Mouse (Mus musculus): Measurements from ENCODE around the gene Il22ra2.
A peak's percentile ranks its signal among the peaks of the same experiment; 100 is the strongest.

Il22ra2 gene

GRCm38 (mm10) chr10:19621408-19622048 lies at the start of gene Il22ra2:
TSS of gene Il22ra2 (plus strand) at chr10:19621998.
- no peak for DNase-seq (ENCODE audit: inconsistent ontology term)

- no peak for DNase-seq (ENCODE audit: inconsistent ontology term)
Measured at GRCm38 (mm10) chr10:19577571-19577970, 44.2 kb upstream of the Il22ra2 start.

- no peak for DNase-seq (ENCODE audit: inconsistent ontology term)
Measured at GRCm38 (mm10) chr10:19578001-19578400, 43.8 kb upstream of the Il22ra2 start.

GRCm38 (mm10) chr10:19578409-19578986 lies 43.3 kb upstream of the Il22ra2 start:
- no peak for DNase-seq (ENCODE audit: inconsistent ontology term)

GRCm38 (mm10) chr10:19580660-19581059 lies 41.1 kb upstream of the Il22ra2 start:
- DNase-seq (ENCODE audit: inconsistent ontology term) = no peak

- DNase-seq (ENCODE audit: inconsistent ontology term) = no peak
Measured at GRCm38 (mm10) chr10:19581844-19582582, 39.8 kb upstream of the Il22ra2 start.

GRCm38 (mm10) chr10:19582806-19583430 lies 38.9 kb upstream of the Il22ra2 start:
- no peak for DNase-seq (ENCODE audit: inconsistent ontology term)

- no peak for DNase-seq (ENCODE audit: inconsistent ontology term)
Measured at GRCm38 (mm10) chr10:19584064-19584463, 37.7 kb upstream of the Il22ra2 start.

GRCm38 (mm10) chr10:19584846-19585245 lies 37.0 kb upstream of the Il22ra2 start:
- DNase-seq (ENCODE audit: inconsistent ontology term) = no peak

- DNase-seq (ENCODE audit: inconsistent ontology term) = no peak
Measured at GRCm38 (mm10) chr10:19585860-19586259, 35.9 kb upstream of the Il22ra2 start.

GRCm38 (mm10) chr10:19587281-19587680 lies 34.5 kb upstream of the Il22ra2 start:
- DNase-seq (ENCODE audit: inconsistent ontology term) = no peak

GRCm38 (mm10) chr10:19589626-19590025 lies 32.2 kb upstream of the Il22ra2 start:
- DNase-seq (ENCODE audit: inconsistent ontology term) = no peak

- DNase-seq (ENCODE audit: inconsistent ontology term) = no peak
Measured at GRCm38 (mm10) chr10:19591286-19591640, 30.5 kb upstream of the Il22ra2 start.

GRCm38 (mm10) chr10:19591641-19592441 lies 30.0 kb upstream of the Il22ra2 start, which contains the start of gene Ifngr1:
TSS of gene Ifngr1 (plus strand) at chr10:19591949.
- peak; percentile 99 for DNase-seq (ENCODE audit: inconsistent ontology term)

- DNase-seq (ENCODE audit: inconsistent ontology term) = no peak
Measured at GRCm38 (mm10) chr10:19592556-19592955, 29.2 kb upstream of the Il22ra2 start.

- no peak for DNase-seq (ENCODE audit: inconsistent ontology term)
Measured at GRCm38 (mm10) chr10:19593296-19593695, 28.5 kb upstream of the Il22ra2 start.

GRCm38 (mm10) chr10:19594201-19594905 lies 27.4 kb upstream of the Il22ra2 start:
- DNase-seq (ENCODE audit: inconsistent ontology term) = no peak

GRCm38 (mm10) chr10:19596866-19597265 lies 24.9 kb upstream of the Il22ra2 start:
- DNase-seq (ENCODE audit: inconsistent ontology term) = no peak

- DNase-seq (ENCODE audit: inconsistent ontology term) = no peak
Measured at GRCm38 (mm10) chr10:19598091-19598490, 23.7 kb upstream of the Il22ra2 start.

GRCm38 (mm10) chr10:19599331-19600092 lies 22.3 kb upstream of the Il22ra2 start:
- DNase-seq (ENCODE audit: inconsistent ontology term) = no peak

All from Muller cell, postnatal 12 days (primary cell).